ENCODE assay signal across 14 mouse cellular contexts in genomic region chr8:39950178-39950896, GRCm38 (mm10).
DNase-seq lines count a peak whose midpoint lies in the region; ATAC-seq and TF ChIP-seq lines count a peak whose summit lies in the region.
"Had no signal": no experiment of that assay in that cellular context is flagged by ENCODE, and none has a peak within 500 bp of the region (broad histone marks: within the 10 kb centered on the region; RNA-seq: fewer than 3 reads in every experiment).

No protein-coding gene starts in this region.

- DNase-seq in embryonic facial prominence, embryonic 14.5 days (ENCODE audit: low spot score): peak; percentile 18
- DNase-seq in embryonic facial prominence, embryonic 10.5 days (ENCODE audit: low spot score): no peak
- peak; percentile 35 to 67 for DNase-seq in layer of hippocampus, adult 18-20 months (ENCODE audit: low spot score in 2 of 2)
- peak; percentile 60 for DNase-seq in midbrain, postnatal 0 days (ENCODE audit: low spot score)
- DNase-seq in Muller cell, postnatal 12 days (ENCODE audit: inconsistent ontology term): no peak
- DNase-seq in adrenal gland, postnatal 36 days: no peak
- DNase-seq: kidney, postnatal 4 days; lung, postnatal 36 days; right cerebral cortex, postnatal 4 days had no signal

- H3K9me3 ChIP-seq in embryonic facial prominence, embryonic 14.5 days (ENCODE audit: control insufficient read depth, low read length): no peaks in the 10 kb centered on the region
- H3K9me3 ChIP-seq in embryonic facial prominence, embryonic 10.5 days: no peaks in the 10 kb centered on the region
- H3K9me3 ChIP-seq in forebrain, embryonic 12.5 days: no peaks in the 10 kb centered on the region
- H3K9me3 ChIP-seq in midbrain, postnatal 0 days (ENCODE audit: low read length): no peaks in the 10 kb centered on the region
- no peaks in the 10 kb centered on the region for H3K9me3 ChIP-seq in liver, embryonic 12.5 days (replicated peaks)
- H3K9me3 ChIP-seq: G1E; heart, embryonic 12.5 days; intestine, embryonic 15.5 days had no signal

- H3K27me3 ChIP-seq in embryonic facial prominence, embryonic 14.5 days (replicated peaks; ENCODE audit: control insufficient read depth, insufficient read depth, low read length): no peaks in the 10 kb centered on the region
- no peaks in the 10 kb centered on the region for H3K27me3 ChIP-seq in embryonic facial prominence, embryonic 10.5 days (replicated peaks; ENCODE audit: low read depth, poor library complexity, severe bottlenecking)
- H3K27me3 ChIP-seq in forebrain, embryonic 12.5 days: no peaks in the 10 kb centered on the region
- no peaks in the 10 kb centered on the region for H3K27me3 ChIP-seq in midbrain, postnatal 0 days (ENCODE audit: insufficient read depth, low read length)
- H3K27me3 ChIP-seq in liver, embryonic 12.5 days (replicated peaks): no peaks in the 10 kb centered on the region
- H3K27me3 ChIP-seq: heart, embryonic 12.5 days; intestine, embryonic 15.5 days had no signal

- no peak for ATAC-seq in embryonic facial prominence, embryonic 14.5 days (ENCODE audit: low read depth)
- ATAC-seq in forebrain, embryonic 12.5 days (ENCODE audit: low FRiP score): peak; percentile 89
- ATAC-seq in midbrain, postnatal 0 days (ENCODE audit: low FRiP score): no peak; the same call in 1 of the 2 replicates
- ATAC-seq in liver, embryonic 12.5 days: no peak
- ATAC-seq: intestine, embryonic 15.5 days had no signal

- TF ChIP-seq CTCF in midbrain, postnatal 0 days (IDR thresholded peaks at IDR 0.05): no peak

- no peaks in the 10 kb centered on the region for H3K4me1 ChIP-seq in embryonic facial prominence, embryonic 14.5 days (ENCODE audit: control insufficient read depth, insufficient read depth, low read length)
- no peaks in the 10 kb centered on the region for H3K4me1 ChIP-seq in embryonic facial prominence, embryonic 10.5 days
- H3K4me1 ChIP-seq in forebrain, embryonic 12.5 days: no peaks in the 10 kb centered on the region
- H3K4me1 ChIP-seq in midbrain, postnatal 0 days (ENCODE audit: insufficient read depth, low read length): no peaks in the 10 kb centered on the region
- no peaks in the 10 kb centered on the region for H3K4me1 ChIP-seq in liver, embryonic 12.5 days
- H3K4me1 ChIP-seq: heart, embryonic 12.5 days; intestine, embryonic 15.5 days had no signal

- no peak overlapping the region for H3K4me3 ChIP-seq in embryonic facial prominence, embryonic 14.5 days (ENCODE audit: low read depth, low read length)
- H3K4me3 ChIP-seq in embryonic facial prominence, embryonic 10.5 days: no peak overlapping the region
- no peak overlapping the region for H3K4me3 ChIP-seq in forebrain, embryonic 12.5 days (replicated peaks)
- no peak overlapping the region for H3K4me3 ChIP-seq in midbrain, postnatal 0 days (ENCODE audit: low read depth, low read length)
- no peak overlapping the region for H3K4me3 ChIP-seq in liver, embryonic 12.5 days
- H3K4me3 ChIP-seq: heart, embryonic 12.5 days; intestine, embryonic 15.5 days had no signal

- WGBS in embryonic facial prominence, embryonic 14.5 days: 62% methylated on average over 6 of the region's 6 CpGs
- 69% methylated on average over 6 of the region's 6 CpGs for WGBS in embryonic facial prominence, embryonic 10.5 days
- WGBS in forebrain, embryonic 12.5 days: 59% methylated on average over 6 of the region's 6 CpGs
- 63% methylated on average over 6 of the region's 6 CpGs for WGBS in midbrain, postnatal 0 days
- whole genome bisulfite sequencing in liver, embryonic 12.5 days (ENCODE audit: insufficient replicate concordance): 56% methylated on average over 6 of the region's 6 CpGs

- no peak overlapping the region for H3K27ac ChIP-seq in embryonic facial prominence, embryonic 14.5 days (replicated peaks; ENCODE audit: low read depth, low read length)
- no peak overlapping the region for H3K27ac ChIP-seq in embryonic facial prominence, embryonic 10.5 days (replicated peaks)
- H3K27ac ChIP-seq in forebrain, embryonic 12.5 days: no peak overlapping the region
- no peak overlapping the region for H3K27ac ChIP-seq in midbrain, postnatal 0 days (ENCODE audit: low read depth, low read length)
- no peak overlapping the region for H3K27ac ChIP-seq in liver, embryonic 12.5 days
- H3K27ac ChIP-seq: intestine, embryonic 15.5 days had no signal

- no peaks in the 10 kb centered on the region for H3K36me3 ChIP-seq in embryonic facial prominence, embryonic 14.5 days (ENCODE audit: control insufficient read depth, insufficient read depth, low read length)
- no peaks in the 10 kb centered on the region for H3K36me3 ChIP-seq in embryonic facial prominence, embryonic 10.5 days (replicated peaks)
- H3K36me3 ChIP-seq in forebrain, embryonic 12.5 days (replicated peaks): no peaks in the 10 kb centered on the region
- H3K36me3 ChIP-seq in midbrain, postnatal 0 days (ENCODE audit: insufficient read depth, low read length): no peaks in the 10 kb centered on the region
- H3K36me3 ChIP-seq in liver, embryonic 12.5 days: no peaks in the 10 kb centered on the region
- H3K36me3 ChIP-seq: G1E; heart, embryonic 12.5 days; intestine, embryonic 15.5 days had no signal

- no peak overlapping the region for H3K4me2 ChIP-seq in embryonic facial prominence, embryonic 14.5 days (ENCODE audit: low read depth, low read length)
- H3K4me2 ChIP-seq in forebrain, embryonic 12.5 days: no peak overlapping the region
- H3K4me2 ChIP-seq in midbrain, postnatal 0 days (ENCODE audit: low read depth, low read length, poor library complexity, severe bottlenecking): no peak overlapping the region
- no peak overlapping the region for H3K4me2 ChIP-seq in liver, embryonic 12.5 days
- H3K4me2 ChIP-seq: heart, embryonic 12.5 days; intestine, embryonic 15.5 days had no signal

- no peak overlapping the region for H3K9ac ChIP-seq in embryonic facial prominence, embryonic 14.5 days (ENCODE audit: low read depth, low read length)
- H3K9ac ChIP-seq in forebrain, embryonic 12.5 days: no peak overlapping the region
- H3K9ac ChIP-seq in midbrain, postnatal 0 days (replicated peaks; ENCODE audit: low read length, poor library complexity, severe bottlenecking): no peak overlapping the region
- no peak overlapping the region for H3K9ac ChIP-seq in liver, embryonic 12.5 days
- H3K9ac ChIP-seq: heart, embryonic 12.5 days; intestine, embryonic 15.5 days had no signal

Comparison
In these comparisons a context has a peak if more than half of its experiments do, and no peak if none do; other contexts are left out.
1. DNase-seq: peak in embryonic facial prominence, embryonic 14.5 days (single experiment), layer of hippocampus, adult 18-20 months (2 of 2) and midbrain, postnatal 0 days (single experiment); none in embryonic facial prominence, embryonic 10.5 days (single experiment), Muller cell, postnatal 12 days (single experiment) and adrenal gland, postnatal 36 days (0 of 2).